Mouse (Mus musculus): ENCODE data around the gene Card11.

Card11 gene

GRCm38 (mm10) chr5:140855909-140856530, 144.4 kb downstream of the Card11 start:
- in situ Hi-C loops (cut with MboI, MseI): loop anchor here in 1 of 2 experiments (25.0 kb wide), 1 partner anchor 1456 kb away; no protein-coding TSS in a partner anchor

DNA sequence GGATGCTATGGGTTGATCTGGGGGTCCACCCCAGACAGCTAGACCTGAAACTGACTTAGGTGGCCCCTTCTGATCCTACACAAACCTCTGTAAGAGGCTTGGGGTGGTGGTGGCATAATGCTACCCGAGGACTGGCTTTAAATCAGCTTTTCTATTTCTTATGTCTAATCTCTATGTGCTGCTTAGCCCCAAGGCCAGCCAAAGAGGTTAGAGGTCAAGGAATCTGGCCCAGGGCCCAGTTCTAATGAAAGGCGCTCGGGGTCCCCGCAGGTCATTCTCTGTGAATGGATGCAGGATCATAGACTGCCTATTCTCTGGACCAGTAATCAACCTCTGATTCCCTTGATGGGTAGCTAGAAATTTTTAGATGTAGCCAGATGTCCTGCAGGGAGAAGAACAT, 145.7 kb downstream of the Card11 start:
- in situ Hi-C loops (cut with MboI, MseI): loop anchor here in 1 of 2 experiments (25.0 kb wide), 1 partner anchor 1458 kb away; no protein-coding TSS in a partner anchor

DNA sequence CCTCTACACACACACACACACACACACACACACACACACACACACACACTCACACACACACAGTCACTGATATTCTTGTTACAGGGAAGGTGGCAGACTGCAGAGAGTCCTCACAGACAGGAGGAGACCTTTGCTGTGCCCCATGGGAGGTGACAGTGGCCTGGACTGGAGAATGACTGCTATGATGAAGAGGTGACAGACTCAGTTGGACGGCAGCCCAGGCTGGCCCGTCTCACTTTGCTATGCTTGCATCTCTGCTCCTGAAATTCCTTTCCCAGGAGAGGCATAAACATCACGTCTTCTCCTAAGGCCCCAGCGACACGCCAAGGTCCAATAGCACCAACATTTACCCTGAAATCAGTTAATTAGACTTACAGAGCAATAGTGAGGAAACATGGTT, 146.7 kb downstream of the Card11 start:
- in situ Hi-C loops (cut with MboI, MseI): loop anchor here in 1 of 2 experiments (25.0 kb wide), 1 partner anchor 1459 kb away; no protein-coding TSS in a partner anchor

DNA sequence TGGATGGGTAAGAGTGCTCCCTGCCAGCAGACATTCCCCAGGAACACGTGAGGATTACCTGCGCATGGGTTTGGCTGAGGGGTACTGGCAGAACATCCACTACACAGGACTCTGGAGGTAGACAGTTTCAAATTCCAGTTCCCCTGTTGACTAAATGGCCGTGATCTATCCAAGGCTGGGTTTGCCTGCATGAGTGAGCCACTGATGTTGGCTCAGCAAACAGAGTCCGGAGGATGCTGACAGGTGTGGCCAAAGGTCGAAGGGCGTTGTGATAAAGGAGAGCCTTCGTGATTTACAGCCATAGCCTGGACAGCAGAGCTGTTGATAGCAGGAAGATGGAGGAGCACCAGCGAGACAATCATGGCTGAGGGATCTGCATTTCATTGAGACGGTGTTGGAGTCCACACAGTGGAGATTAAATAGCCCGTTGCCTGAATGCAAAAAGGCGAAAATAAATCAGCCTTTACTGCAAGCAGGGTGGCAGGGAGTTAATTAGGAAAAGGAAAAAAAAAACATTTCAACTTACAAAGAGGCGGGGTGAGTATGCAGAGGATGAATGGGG, 147.9 kb downstream of the Card11 start:
- in situ Hi-C loops (cut with MboI, MseI): loop anchor here in 1 of 2 experiments (25.0 kb wide), 1 partner anchor 1460 kb away; no protein-coding TSS in a partner anchor

DNA sequence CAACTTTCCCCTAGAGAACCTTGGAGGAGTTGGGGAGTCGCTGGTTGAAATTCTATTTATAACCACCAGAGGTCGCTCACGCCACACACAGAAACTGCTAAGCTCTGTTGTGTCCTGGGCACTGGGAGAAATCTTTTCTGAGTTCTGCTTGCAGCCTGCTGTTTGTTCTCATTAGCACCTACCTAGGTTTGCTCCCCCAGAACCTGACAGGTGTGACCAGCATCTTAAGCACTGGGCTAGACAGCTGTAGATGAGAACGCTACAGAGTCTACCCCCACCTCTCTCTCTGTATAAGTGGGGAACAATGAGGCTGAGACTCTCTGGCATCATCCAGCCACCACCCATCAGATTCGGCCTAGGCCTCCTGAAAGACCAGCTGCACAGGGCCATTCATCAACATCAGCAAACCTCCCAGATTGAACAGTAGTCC, 153.1 kb downstream of the Card11 start:
- in situ Hi-C loops (cut with MboI, MseI): loop anchor here in 1 of 2 experiments (5.0 to 10.0 kb wide), 3 partner anchors 237 to 1050 kb away; partner anchors contain the start of gene Sdk1

DNA sequence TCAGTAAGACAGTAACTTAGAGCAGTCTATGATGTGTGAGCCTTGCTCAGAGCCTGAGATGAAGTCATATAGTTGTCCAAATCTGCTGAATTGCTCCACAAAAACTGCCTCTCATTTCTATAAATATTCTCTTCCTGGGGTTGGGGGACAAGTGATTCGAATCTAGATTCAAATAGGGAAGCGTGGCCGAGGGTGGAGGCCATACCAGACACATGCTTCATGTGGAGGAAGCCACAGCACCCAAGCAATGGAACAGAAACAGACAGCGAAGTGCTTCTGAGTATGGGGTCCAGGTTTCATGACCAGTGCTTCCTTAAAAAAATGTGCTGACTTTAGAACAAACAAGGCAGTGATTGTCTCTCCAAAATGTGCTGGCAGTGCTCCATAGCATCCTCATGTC, 158.4 kb downstream of the Card11 start:
- in situ Hi-C loops (cut with MboI, MseI): loop anchor here in 1 of 2 experiments (10.0 kb wide), 2 partner anchors 243 to 403 kb away; partner anchors contain the start of gene Sdk1

DNA sequence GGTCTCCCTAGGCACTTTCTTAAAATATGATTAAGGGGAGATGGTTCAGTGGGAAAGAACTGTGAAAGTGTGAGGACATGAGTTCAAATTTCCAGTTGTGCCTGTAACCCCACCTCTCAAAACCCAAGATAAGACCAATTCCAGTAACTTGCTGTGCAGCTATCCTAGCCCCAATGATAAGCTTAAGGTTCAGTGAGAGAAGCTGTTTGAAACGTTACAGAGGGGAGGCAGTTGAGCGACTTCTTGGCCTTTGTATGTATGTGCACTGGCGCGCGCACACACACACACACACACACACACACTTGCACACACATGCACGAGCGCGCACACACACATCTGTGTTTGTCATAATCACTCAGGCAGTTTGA, 169.3 kb downstream of the Card11 start:
- in situ Hi-C loops (cut with MboI, MseI): no loop called here

DNA sequence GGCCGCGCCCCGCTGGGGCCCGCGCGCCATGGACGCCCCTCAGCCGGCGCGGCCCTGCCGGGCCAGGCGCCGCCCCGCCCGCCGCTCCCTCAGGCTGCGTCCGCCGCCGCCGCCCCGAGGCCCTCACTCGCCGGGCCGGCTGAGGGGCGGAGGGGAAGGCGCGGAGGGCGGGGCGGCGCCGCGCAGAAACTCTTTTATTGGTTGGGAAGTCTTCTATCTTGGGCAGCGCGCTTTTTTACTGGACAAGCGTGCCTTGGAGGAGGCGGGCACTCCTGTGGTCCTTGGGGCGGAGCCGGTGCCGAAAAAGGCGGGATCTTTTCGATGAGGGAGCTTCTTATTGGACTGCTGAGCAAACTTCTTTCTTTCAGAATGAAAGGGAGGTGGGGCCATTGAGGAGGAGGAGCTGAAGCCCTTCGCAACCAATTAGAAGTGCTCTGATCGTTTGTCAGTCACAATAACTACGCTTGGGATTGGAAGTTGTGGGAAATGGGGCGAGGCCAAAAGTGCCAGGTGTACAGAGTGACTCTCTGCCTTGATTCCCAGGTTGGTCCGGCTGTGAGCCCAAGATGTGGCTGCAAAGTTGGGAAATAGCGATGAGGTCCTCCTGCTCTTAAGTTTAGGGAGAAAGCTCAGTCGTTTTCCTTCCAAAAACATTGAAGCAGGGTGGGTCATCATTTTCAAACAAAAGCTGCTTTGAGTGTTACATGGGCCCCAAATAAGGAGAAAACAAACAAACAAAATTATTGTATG, 169.9 kb downstream of the Card11 start, which contains the start of gene Gna12:
Gene Gna12, minus strand, starts transcription at position 118 of the 750 bp plus-strand sequence.
- in situ Hi-C loops (cut with MboI, MseI): no loop called here

DNA sequence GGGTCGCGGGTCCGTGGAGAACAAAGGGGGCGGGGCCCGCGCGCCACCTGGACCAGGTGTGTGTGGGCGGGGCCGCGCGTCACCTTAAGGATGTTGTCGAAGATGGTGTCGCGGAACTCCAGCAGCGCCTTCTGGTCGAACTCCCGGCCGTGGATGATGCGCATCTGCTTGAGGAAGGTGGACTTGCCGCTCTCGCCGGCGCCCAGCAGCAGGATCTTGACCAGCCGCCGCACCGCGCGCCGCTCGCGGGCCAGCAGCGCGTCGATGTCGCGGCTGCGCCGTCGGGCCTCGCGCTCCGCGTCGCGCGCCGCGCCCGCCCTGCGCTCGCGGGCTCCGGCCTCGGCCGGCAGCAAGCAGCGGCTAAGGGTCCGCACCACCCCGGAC, 170.5 kb downstream of the Card11 start:
- in situ Hi-C loops (cut with MboI, MseI): loop anchor here in 1 of 2 experiments (10.0 kb wide), 1 partner anchor 1435 kb away; no protein-coding TSS in a partner anchor

DNA sequence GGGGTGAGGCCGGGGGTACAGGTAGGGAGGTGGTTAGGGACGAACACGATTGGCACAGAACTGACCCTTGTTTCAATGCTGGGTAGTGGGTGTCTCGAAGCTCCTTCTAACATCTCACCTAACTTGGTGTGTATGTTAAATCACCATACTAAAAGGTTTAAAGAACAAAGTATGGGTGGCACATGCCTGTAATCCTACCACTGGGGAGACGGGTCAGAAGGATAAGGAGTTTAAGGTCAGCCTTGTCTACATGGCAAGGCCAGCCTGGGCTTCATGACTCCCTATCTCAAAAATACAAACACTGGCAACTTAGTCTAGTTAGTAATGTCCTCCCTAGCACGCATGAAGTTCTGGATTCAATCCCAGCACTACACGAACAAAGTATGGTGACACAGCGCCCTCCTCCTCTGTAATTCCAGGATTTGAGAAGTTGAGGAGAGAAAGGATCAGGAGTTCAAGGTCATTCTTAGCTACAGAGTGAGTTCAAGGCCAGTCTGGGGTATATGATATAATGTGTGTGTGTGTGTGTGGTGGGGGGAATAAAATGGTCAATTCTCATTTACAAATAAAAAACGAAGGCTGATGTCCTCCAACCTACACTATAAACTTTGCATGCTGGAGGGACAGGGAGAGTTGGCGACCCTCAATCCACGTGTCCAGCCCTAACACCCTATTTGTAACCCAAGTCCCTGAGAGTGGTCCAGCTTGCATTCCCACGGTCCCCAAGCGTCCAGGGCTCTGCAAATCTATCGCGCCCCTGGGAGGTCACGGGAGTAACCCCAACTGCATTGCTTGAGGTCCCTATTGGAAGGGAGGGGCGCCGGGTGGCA, 171.1 kb downstream of the Card11 start:
- in situ Hi-C loops (cut with MboI, MseI): loop anchor here in 1 of 2 experiments (10.0 kb wide), 1 partner anchor 1434 kb away; no protein-coding TSS in a partner anchor

DNA sequence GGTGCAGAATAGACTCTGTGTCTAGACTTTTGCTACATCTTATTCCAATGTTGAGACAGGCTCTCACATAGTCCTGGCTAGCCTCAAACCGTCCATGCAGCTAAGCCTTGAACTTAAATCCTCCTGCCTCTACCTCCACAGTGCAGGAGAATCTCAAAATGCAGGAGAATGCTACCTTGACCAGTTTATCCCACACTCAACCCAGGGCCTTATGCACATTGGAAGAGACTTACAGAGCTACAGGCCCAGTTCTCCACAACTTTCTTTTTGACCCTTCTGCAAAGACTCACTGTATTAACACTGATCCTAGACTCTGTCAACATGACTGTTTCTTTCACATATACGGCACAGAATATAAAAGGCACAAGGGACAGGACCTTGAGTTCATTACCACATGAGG, 172.0 kb downstream of the Card11 start:
- in situ Hi-C loops (cut with MboI, MseI): loop anchor here in 1 of 2 experiments (10.0 kb wide), 1 partner anchor 1434 kb away; no protein-coding TSS in a partner anchor

- in situ Hi-C loops (cut with MboI, MseI): loop anchor here in 1 of 2 experiments (10.0 kb wide), 1 partner anchor 1433 kb away; no protein-coding TSS in a partner anchor
Observed at GRCm38 (mm10) chr5:140827896-140828295, 172.5 kb downstream of the Card11 start.

GRCm38 (mm10) chr5:140827413-140827812, 173.0 kb downstream of the Card11 start:
- in situ Hi-C loops (cut with MboI, MseI): loop anchor here in 1 of 2 experiments (10.0 kb wide), 1 partner anchor 1433 kb away; no protein-coding TSS in a partner anchor

- in situ Hi-C loops (cut with MboI, MseI): loop anchor here in 1 of 2 experiments (10.0 kb wide), 1 partner anchor 1432 kb away; no protein-coding TSS in a partner anchor
Observed at GRCm38 (mm10) chr5:140826796-140827195, 173.6 kb downstream of the Card11 start.

DNA sequence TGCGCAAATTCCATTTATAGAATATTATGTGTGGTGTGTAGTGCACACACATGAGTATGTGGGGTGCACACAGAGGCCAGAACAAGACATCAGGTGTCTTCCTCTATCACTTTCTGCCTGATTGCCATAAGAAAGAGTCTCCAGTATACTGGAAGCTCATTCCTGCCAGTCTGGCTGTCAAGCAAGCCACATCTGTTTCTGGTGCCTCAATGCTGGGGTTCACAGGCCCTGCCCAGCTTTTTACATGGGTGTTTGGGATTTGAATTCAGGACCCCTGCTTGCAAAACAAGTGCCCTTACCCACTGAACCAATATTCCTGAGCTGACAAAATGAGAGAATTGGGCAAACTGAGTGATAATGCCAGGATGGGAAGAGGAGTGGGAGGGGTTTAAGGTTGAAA, 174.3 kb downstream of the Card11 start:
- in situ Hi-C loops (cut with MboI, MseI): loop anchor here in 1 of 2 experiments (10.0 kb wide), 1 partner anchor 1431 kb away; no protein-coding TSS in a partner anchor

DNA sequence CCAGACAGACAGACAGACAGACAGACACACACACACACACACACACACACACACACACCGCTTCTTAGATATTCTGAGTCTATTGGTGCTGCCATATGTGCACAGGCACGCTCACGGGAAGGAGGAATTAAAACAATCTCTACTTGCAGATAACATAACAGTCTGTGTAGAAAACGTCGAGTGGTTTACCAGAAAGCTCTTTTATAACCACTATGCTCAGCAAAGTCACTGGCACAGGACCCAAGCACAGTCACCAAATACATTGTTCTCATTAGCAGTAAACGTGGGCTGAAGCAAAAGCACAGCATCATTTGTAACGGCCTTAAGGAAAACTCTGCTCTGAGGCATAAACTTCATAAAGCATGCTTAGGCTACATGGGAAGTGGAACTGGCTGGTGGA, 176.3 kb downstream of the Card11 start:
- in situ Hi-C loops (cut with MboI, MseI): loop anchor here in 1 of 2 experiments (10.0 kb wide), 1 partner anchor 1429 kb away; no protein-coding TSS in a partner anchor

GRCm38 (mm10) chr5:140823386-140823785, 177.0 kb downstream of the Card11 start:
- in situ Hi-C loops (cut with MboI, MseI): loop anchor here in 1 of 2 experiments (10.0 kb wide), 1 partner anchor 1429 kb away; no protein-coding TSS in a partner anchor
